Mouse (Mus musculus): ENCODE measurements around the gene Atrnl1. TPM values are rescaled to one million over a fixed set of nuclear protein-coding genes. Genes with fewer than 3 reads are reported as not detected.

The Atrnl1 gene
- total RNA-seq, 2 experiments from 2014 or later: 7.1 to 8.0 TPM

DNA sequence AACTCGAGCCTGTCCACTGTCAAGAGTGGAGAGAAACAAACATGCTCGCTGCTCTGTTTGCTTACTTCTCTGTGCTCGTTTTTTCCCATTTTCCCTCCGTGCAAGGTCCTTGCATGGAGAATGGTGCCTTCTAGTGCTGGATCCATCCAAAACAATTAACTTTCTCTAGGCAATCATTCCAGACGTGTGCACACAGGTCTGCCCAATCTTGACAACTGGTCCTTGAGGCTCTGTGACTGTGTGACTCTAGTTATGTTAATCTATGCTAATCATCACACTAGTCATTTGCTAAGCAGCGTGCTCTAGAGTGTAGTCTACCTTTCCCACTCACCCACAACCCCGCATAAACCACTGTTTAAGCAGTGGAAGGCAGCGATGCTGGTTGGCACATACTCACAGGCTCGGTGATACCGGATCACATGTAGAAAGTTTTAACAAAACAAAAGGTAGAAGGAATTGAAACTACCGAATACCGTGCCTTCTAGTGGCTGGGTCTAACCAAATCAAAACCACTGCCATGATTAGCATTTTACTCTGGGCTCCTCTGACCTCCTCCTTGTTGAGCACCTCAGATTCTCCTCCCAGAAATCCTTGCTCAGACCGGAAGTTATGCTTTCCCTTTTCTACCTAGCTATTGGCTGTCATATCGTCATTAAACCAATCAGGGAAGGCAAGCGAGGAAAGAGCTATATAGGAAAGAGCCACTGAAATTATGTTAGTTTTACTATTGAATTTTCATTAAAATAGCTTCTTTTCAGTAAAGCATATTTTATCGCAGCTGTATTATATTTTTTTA, 153.9 kb downstream of the Atrnl1 start:
- H3K4me3 ChIP-seq: no peak overlapping the region
- H3K27ac ChIP-seq: no peak overlapping the region
- TF ChIP-seq CTCF (IDR thresholded peaks at IDR 0.05): no peak
- intact Hi-C loops (cut with DNase I): no loop called here
- no peak for DNase-seq

DNA sequence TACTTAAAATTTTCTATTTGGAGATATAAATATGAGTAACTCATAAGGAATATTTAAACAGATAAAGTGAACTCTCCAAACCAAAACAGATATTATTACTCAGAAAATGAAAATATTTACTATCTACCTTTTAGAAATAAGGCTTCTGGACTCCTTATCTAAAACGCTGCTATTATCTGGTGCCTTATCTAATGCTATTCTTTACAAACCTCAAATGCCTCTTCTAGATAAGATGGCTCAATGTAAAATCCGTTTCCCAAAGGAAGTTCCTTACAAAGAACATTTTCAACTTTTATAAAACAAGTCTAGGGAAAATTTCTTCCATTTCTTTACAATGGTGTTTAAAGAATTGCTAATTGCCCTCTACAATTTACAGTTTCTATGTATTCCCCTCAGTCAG, 156.2 kb downstream of the Atrnl1 start:
- no peak overlapping the region for H3K4me3 ChIP-seq
- no peak for TF ChIP-seq CTCF (IDR thresholded peaks at IDR 0.05)
- DNase-seq: no peak
- no peak overlapping the region for H3K27ac ChIP-seq
- intact Hi-C loops (cut with DNase I): no loop called here

DNA sequence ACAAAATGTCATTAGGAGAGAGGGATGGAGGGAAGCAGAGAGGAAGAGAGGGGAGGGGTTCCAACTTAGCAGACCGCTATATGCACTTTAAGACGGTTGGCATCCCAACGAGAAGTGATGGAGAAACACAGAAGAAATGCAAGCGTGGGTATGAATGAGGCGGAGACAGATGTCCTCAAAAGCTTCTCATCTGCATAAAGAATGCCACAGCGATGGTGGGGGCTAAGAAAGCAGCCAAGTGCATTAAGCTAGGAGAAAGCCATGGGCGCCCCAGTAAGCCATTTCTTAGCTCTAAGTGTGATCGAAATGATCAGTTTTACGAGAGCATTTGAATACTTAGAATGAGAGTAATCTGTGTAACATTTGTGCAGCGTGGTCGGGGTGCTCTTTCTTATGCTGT, 157.8 kb downstream of the Atrnl1 start:
- no peak overlapping the region for H3K27ac ChIP-seq
- no peak for DNase-seq
- intact Hi-C loops (cut with DNase I): no loop called here
- no peak for TF ChIP-seq CTCF (IDR thresholded peaks at IDR 0.05)
- H3K4me3 ChIP-seq: no peak overlapping the region

DNA sequence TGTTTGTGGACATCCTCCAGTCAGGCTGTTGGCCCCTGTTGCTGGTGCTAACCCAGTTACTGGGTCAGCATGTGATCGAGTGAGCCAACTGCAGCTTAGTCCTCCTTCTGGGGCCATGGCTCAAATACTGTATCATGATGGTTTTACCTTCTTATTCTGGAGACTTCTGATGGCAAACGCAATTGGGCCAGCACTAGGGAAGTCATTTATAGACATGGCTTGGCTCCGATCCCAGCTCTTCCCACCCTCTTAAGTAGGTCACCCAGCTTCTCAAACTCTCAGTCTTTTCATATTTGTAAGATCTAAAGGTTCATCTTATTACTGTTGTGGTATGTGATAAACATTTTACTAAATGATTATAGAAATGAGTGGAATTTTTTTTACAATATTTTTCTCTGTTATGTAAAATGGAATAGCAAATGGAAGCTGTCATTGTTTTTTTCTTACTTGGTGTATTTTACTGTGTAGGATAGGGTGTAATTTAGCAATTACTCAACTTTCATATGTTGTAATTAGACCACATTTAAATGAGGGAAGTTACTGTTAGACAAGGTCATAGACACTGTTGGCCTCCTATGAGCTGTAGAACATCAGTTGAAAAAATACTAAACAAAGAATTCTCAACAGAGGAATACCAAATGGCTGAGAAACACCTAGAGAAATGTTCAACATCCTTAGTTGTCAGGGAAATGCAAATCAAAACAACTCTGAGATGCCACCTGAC, 171.7 kb downstream of the Atrnl1 start:
- intact Hi-C loops (cut with DNase I): no loop called here
- DNase-seq: peak; percentile 50
- Histone ChIP-seq H3K27ac (peak overlapping the region; percentile 0; the same call in 1 of the 2 replicates), H3K4me3 (no peak overlapping the region)
- TF ChIP-seq CTCF (IDR thresholded peaks at IDR 0.05): no peak

DNA sequence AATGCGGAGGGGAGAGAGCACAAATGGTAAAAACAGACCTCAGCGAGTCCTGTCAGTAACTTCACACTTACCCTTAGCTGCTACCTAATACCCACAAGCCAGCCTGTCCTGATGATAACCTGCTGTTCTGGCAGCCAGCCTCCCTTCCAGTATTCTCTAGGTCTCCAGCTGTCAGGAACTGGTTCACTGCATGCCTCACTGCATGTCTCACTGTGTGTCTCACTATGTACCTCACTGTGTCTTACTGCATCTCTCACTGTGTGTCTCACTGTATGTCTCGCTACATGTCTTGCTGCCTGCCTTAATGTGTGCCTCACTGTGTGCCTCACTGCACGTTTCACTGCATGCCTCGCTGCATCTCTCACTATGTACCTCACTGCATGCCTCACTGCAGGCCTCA, 175.9 kb downstream of the Atrnl1 start:
- Histone ChIP-seq H3K4me3 (no peak overlapping the region), H3K27ac (peak overlapping the region; percentile 31; the same call in 1 of the 2 replicates)
- TF ChIP-seq CTCF (IDR thresholded peaks at IDR 0.05): no peak
- intact Hi-C loops (cut with DNase I): no loop called here
- DNase-seq: peak; percentile 49

DNA sequence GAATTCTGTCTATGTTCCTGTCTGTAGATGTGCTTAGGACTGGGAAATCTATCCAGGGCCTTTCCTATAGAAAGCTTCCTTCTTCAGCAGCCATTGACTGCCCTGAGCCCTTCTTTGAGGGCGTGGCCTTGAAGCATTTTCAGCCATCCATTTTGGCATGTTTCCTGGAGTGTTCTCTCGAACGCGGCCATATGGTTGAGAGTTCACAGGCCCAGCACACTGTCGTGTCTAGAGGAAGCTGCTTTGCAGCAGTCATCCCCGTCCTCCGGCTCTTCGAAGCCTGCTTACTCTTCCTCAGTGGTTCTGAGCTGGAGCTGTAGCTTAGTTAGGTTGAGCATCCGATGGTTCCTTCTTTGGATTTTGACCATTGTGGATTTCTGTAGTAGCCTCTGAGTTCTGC, 191.4 kb downstream of the Atrnl1 start:
- TF ChIP-seq CTCF (IDR thresholded peaks at IDR 0.05): no peak
- DNase-seq: no peak
- intact Hi-C loops (cut with DNase I): no loop called here
- Histone ChIP-seq H3K27ac (no peak overlapping the region), H3K4me3 (no peak overlapping the region)

DNA sequence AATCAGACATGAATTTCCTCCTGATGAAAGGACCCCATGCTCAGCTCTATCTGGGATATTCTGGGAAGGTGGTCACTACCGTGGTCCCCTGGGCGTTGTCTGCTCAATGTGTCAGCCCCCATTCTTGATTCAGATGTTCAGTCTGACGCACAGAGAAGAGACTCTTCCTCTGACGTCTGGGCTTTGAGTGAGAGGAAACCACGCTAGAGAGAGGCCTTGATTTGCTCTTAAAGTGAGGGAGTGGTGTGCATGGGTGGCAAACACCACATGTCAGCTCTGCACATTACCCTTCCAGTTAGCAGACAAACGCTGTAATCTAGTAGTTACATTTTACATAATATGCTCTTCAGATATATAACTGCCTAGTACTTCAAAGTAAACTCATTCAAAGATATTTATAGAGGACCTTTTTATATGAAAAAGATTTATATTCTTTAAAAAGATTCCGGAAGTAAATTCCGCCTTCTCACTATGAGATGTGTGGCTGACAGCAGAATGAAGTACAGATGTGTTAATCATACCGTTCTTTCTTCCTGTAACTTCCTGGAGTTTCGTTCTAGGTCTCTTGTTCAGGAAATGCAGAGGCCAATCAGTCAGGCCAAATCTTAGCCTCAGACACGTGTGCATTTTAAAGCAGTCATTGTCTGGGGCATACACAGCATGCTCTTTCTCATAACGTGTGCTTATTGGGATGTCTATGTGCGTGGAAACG, 192.1 kb downstream of the Atrnl1 start:
- no peak overlapping the region for H3K4me3 ChIP-seq
- intact Hi-C loops (cut with DNase I): no loop called here
- no peak for TF ChIP-seq CTCF (IDR thresholded peaks at IDR 0.05)
- no peak overlapping the region for H3K27ac ChIP-seq
- no peak for DNase-seq

DNA sequence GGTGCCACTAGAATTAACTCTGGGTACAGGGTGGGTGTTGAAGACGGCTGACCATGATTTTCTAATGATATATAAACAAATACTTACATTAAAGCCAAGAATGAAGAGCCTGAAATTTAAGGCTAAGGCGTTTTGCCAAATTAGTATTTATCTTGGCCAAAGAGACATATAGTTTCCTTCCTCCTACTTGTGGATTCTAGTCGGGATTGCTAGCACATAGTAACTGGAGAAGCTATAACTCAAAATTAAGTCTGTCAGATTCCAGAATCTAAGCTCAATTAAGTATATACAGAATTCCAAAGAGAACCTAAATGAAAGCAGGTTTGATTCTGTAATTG, 192.6 kb downstream of the Atrnl1 start:
- no peak for TF ChIP-seq CTCF (IDR thresholded peaks at IDR 0.05)
- Histone ChIP-seq H3K4me3 (no peak overlapping the region), H3K27ac (no peak overlapping the region)
- no peak for DNase-seq
- intact Hi-C loops (cut with DNase I): no loop called here

DNA sequence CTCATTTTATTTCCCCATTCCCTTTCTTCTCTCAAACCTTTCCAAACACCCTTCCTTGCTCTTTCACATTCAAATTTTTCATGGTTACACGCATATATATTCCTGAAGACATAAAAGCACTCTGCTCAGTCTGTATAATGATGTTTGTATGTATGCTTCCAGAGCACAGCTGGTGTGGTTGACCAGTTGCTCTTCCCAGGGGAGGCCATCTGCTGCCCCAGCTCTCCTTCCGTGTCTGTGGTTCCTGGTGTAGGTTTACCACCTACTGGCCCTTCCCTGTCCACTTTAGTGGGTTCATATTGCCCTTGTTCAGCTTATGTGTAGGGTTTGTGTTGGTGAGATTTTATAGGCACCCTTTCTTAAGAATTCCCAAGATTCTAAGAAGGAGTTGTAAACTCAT, 197.5 kb downstream of the Atrnl1 start:
- no peak for TF ChIP-seq CTCF (IDR thresholded peaks at IDR 0.05)
- Histone ChIP-seq H3K4me3 (no peak overlapping the region), H3K27ac (no peak overlapping the region)
- DNase-seq: no peak
- intact Hi-C loops (cut with DNase I): no loop called here

DNA sequence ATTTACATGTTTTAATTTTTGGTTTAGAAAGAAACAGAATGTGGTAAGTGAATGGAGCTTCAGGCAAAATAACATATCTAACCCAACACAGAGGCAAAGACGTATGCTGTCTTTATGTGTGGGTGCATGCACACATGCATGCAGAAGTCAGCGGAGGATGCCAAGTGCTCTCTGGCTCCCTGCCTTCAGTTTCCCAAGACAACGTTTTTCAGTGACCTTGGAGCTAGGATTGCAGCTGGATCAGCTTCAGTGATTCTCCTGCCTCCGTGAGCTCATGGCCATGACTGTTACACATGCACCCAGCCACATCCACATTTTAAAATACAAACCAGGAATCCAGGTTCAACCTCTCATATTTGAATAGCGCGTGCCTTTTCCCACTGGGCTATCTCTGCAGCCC, 203.5 kb downstream of the Atrnl1 start:
- intact Hi-C loops (cut with DNase I): loop anchor here (10.0 kb wide), 1 partner anchor 651 kb away; no protein-coding TSS in a partner anchor
- no peak overlapping the region for H3K4me3 ChIP-seq
- no peak overlapping the region for H3K27ac ChIP-seq
- TF ChIP-seq CTCF (IDR thresholded peaks at IDR 0.05): no peak
- DNase-seq: no peak

DNA sequence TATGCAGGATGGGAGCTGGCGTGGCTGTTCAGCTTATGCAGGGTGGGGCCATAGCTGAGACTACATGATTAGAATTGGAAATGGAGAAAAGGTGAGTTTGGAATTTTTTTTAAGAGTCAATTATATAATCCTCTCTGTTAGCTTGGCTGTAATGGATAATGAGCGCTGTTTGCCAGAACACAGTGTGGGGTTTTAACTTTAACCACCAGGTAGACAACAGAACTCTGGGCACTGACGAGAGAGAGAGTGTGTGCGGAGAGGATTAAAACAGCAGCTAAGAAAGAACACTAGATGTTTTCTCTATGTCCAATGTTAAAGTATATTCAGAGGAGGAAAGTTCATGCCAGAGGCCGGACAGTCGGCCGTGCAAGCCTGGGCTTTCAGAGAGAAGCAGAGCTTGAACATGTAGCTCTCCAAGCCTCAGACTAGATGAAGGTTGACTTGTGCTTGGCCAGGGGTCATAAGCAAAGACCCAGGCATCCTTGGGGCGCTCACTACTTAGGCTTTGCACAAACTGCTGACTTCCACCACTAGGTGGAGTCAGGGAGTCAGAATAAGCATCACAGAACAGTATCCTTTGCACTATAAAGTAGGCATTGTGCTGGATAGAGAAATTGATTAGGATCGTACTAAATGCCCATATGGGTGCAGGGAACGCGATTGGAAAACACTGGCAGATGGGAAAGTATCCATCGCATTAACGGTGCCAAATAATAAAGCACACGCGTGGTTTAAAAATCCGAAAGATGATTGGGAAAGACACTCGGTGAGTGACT, 205.6 kb downstream of the Atrnl1 start:
- peak; percentile 74 for TF ChIP-seq CTCF (IDR thresholded peaks at IDR 0.05)
- intact Hi-C loops (cut with DNase I): loop anchor here (2.0 to 10.0 kb wide), 2 partner anchors 648 to 742 kb away; no protein-coding TSS in a partner anchor

DNA sequence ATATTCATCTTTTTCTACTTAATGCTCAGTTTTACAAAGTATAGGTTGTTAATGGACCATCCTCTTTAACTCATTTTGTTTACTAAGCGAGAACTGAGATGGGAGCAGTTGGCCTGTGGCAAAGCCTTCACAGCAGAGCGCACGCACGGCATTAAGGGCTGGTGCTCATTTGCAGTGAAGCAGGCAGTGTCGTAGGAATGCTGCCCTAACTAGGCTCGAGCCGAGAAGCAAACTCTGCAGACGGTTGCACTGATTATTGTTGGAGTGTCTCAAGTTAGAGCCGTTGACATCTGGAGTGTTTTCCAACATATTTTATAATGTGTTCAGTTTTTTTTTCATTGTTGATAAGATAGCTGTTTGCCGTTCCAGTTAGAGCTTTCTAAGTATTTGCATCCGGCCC, 206.9 kb downstream of the Atrnl1 start:
- intact Hi-C loops (cut with DNase I): loop anchor here (2.0 to 10.0 kb wide), 2 partner anchors 647 to 741 kb away; no protein-coding TSS in a partner anchor
- no peak for TF ChIP-seq CTCF (IDR thresholded peaks at IDR 0.05)
- Histone ChIP-seq H3K27ac (no peak overlapping the region), H3K4me3 (no peak overlapping the region)
- DNase-seq: no peak

More for the DNA sequence above, 205.6 kb downstream of the Atrnl1 start:
- no peak overlapping the region for H3K4me3 ChIP-seq
- H3K27ac ChIP-seq: no peak overlapping the region
- no peak for DNase-seq
